Mouse (Mus musculus): ENCODE measurements around the gene Trim58.

The Trim58 gene

DNA sequence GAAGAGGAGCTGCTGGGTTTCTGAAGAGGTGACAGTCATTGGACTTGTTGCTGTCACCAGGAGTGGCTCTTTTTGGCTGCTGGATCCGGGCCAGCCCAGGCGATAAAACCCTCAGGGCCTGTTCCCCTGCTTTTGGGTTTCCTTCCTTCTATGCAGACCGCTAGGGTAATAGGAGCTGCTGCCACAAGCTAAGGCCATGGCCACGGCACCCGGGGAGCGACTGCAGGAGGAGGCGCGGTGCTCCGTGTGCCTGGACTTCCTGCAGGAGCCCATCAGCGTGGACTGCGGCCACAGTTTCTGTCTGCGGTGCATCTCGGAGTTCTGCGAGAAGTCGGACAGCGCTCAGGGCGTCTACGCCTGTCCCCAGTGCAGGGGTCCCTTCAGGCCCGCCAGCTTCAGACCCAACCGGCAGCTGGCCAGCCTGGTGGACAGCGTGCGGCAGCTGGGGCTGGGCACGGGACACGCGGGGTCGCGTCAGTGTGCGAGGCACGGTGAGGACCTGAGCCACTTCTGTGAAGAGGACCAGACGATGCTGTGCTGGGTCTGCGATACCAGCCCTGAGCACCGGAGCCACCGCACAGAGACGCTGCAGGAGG, at the start of gene Trim58:
Trim58 (plus strand) TSS at position 194 of the 596 bp plus-strand sequence.
- DNase-seq (ENCODE audit: inconsistent age in 2 of 2, low spot score in 1 of 2): peak; percentile 15 to 45

DNA sequence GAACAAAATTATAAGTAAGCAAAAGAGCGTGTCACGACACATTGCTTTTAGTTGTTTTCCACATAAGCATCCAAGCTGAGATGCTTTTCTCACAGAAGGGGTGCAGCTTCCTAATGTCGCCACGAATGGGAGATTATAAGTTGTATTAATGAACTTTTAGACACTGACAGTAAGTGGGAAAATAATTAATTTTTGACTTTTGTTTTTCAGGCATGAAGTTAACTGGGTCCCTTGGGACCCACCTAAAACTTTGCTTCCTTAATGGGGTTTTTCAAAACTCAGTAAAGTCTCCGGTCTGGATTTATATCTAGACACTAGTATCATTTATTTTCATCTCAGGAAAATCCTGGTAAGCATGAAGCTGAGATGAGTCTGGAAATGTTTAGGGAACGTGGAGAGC, 45.5 kb upstream of the Trim58 start, which contains the start of gene Olfr324:
Olfr324 (plus strand) TSS at position 301 of the 400 bp plus-strand sequence.
- DNase-seq (ENCODE audit: inconsistent age in 2 of 2, low spot score in 1 of 2): no peak

DNA sequence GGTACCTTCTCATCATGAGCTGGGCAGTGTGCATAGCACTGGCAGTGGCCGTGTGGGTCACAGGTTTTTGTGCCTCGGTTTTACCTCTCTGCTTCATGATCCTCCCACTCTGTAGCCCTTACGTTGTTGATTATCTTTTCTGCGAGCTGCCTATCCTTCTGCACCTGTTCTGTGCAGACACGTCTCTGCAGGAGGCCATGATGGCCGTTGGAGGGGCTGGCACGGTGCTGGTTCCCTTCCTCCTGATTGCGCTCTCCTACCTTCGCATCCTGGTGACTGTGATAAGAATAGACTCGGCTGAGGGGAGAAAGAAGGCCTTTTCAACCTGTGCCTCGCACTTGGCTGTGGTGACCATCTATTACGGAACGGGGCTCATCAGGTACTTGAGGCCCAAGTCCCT, 42.4 kb upstream of the Trim58 start:
- no peak for DNase-seq (ENCODE audit: inconsistent age in 2 of 2, low spot score in 1 of 2)

DNA sequence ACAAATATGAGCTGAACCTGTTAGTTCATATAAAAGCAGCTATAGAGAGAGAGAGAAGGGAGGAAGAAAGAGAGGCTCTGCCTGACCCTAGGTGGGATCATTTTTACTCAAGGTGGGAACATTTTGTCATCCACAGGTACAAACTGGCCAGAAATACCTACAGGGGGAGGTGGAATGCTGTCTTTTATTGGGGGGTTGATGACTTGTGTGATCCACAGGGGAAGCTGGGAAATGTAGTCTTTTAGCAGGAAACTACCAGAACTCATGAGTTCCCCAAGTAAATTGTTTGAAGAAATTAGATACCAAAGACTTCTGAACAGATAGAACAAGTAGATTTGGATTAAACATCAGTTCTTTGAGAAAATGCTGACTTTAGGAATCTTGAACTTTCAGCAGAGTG, 38.2 kb upstream of the Trim58 start:
- DNase-seq (ENCODE audit: inconsistent age in 2 of 2, low spot score in 1 of 2): no peak

- DNase-seq (ENCODE audit: inconsistent age in 2 of 2, low spot score in 1 of 2): no peak
Observed at GRCm38 (mm10) chr11:58602800-58603560, 37.3 kb upstream of the Trim58 start.

- no peak for DNase-seq (ENCODE audit: inconsistent age in 2 of 2, low spot score in 1 of 2)
Observed at GRCm38 (mm10) chr11:58604688-58605087, 35.6 kb upstream of the Trim58 start.

DNA sequence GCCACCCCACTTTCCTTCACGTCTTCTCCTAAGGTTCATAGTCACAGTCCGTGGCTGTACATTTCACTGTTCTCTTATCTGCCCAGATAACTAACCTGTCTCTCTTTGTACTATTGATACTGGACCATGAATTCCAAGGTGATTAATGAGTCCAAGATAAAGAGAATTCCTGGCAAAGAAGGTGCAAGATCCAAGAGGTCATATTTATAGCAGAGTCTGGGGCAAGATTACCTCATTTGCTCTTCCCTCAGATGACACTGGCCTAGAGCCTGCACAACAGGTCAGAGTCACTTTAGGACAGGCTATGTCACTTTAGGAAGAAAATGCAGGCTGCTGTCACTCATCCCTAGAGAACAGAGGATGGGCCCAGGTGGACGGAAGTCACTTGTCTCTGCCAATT, 35.0 kb upstream of the Trim58 start:
- DNase-seq (ENCODE audit: inconsistent age in 2 of 2, low spot score in 1 of 2): no peak

- DNase-seq (ENCODE audit: inconsistent age in 2 of 2, low spot score in 1 of 2): no peak
Observed at GRCm38 (mm10) chr11:58606177-58606919, 33.9 kb upstream of the Trim58 start.

DNA sequence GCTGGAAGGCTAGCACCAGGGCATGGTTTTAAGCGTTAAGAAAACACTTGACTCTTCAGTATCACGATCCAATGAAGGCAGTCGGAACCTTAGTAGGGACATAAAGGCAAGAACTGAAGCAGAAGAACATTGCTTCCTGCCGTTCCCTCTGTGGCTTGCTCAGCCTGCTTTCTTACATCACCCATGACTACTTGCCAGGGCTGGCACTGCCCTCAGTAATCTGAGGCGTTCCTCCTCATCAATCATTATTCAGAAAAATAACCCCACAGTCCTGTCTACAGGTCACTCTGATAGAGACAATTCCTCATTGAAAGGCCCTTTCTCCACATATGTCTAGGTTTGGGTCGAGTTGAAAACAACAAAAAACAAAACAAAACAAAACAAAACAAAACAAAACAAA, 33.2 kb upstream of the Trim58 start:
- DNase-seq (ENCODE audit: inconsistent age in 2 of 2, low spot score in 1 of 2): no peak

DNA sequence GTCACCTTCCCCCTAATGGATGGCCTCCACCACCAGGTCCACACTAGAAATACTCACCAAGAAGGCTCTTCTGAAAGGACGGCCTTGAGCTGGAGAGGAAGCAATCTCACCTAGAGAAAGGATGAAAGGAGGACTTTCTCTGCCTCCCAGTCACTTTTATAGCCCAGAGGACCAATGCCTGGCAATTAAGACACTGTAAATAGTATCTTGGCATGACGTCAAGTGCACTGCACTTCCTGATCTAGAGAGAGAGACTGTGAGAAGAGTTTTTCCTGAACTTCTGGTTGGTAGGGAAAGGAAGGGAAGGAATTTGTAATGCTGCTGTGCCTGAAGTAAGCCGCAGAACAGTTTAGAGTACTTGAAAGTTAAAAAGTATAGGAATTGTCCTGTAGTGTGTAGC, 26.9 kb upstream of the Trim58 start:
- DNase-seq (ENCODE audit: inconsistent age in 2 of 2, low spot score in 1 of 2): no peak

- DNase-seq (ENCODE audit: inconsistent age in 2 of 2, low spot score in 1 of 2): no peak
Observed at GRCm38 (mm10) chr11:58614526-58614925, 25.7 kb upstream of the Trim58 start.

- no peak for DNase-seq (ENCODE audit: inconsistent age in 2 of 2, low spot score in 1 of 2)
Observed at GRCm38 (mm10) chr11:58615975-58616374, 24.3 kb upstream of the Trim58 start, which contains the start of gene 2210407C18Rik. TSS of gene 2210407C18Rik (minus strand) at chr11:58616075.

GRCm38 (mm10) chr11:58618369-58618768, 21.9 kb upstream of the Trim58 start:
- no peak for DNase-seq (ENCODE audit: inconsistent age in 2 of 2, low spot score in 1 of 2)

GRCm38 (mm10) chr11:58618793-58619192, 21.5 kb upstream of the Trim58 start:
- DNase-seq (ENCODE audit: inconsistent age in 2 of 2, low spot score in 1 of 2): no peak

DNA sequence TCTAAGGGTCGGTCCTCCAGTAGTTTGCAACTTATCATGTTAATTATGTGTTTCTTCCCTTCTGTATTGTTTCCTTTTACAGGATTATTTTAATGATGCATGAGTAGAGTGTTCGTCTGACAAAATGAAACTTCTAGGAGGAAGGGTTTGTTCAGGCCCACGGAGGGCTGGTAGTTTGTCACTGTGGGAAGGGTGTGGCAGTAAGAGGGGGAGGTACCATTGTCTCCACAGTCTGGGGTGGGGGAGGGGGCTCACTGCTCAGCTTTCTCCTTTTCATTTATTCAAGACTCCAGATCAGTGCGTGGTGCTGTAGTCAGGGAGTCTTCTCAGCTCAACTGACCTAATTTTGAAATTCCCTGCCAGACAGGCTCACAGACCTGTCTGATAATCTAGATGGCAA, 14.1 kb upstream of the Trim58 start:
- DNase-seq (ENCODE audit: inconsistent age in 2 of 2, low spot score in 1 of 2): no peak

DNA sequence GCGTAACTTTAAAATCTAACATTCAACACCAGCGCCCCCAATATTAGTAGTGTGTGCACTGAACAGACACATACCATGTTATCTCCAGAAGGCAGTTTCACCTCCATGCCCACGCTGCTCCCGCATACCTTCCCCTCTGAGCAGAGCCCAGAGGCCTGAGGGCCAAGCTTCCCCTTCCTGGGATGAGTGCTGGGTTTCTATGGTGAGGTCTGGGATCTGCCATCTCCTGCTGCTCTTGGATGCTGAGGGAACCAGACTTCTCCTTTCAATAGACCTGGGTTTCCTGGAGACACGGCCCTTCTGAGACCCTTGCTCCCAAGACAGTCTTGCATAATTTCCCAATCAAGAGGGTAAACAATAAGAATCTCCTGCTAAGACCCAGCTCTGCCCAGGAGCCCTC, 9.9 kb upstream of the Trim58 start, which contains the start of gene Olfr323:
Olfr323 (minus strand) TSS at position 101 of the 400 bp plus-strand sequence.
- DNase-seq (ENCODE audit: inconsistent age in 2 of 2, low spot score in 1 of 2): no peak

GRCm38 (mm10) chr11:58634878-58635277, 5.4 kb upstream of the Trim58 start:
- no peak for DNase-seq (ENCODE audit: inconsistent age in 2 of 2, low spot score in 1 of 2)

DNA sequence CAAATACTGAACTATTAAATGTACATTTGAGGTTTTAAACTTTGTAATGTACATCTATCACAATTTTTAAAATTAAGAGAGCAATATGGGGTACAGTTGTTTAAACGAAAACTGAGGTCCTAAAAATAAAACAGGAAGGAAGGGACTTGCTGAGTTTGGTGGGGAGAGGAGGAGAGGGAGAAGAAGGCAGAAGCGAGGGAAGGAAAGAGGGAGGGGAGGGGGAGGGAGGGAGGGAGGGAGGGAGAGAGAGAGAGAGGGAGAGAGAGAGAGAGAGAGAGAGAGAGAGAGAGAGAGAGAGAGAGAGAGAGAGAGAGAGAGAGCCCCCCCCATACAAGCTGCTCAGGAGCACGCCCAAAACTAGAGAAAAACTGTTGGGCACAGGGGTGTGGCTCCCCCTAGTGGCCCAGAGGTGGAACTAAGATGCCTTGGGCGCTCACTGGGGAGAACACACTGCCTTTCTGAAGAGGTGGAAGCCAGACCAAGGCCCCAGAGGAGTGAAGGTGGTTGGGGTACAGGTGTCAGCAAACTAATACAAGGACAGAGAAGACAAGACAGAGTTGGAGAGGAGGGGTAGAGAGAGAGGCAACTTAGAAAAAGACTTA, 3.8 kb upstream of the Trim58 start:
- peak; percentile 45 to 72 for DNase-seq (ENCODE audit: inconsistent age in 2 of 2, low spot score in 1 of 2)

GRCm38 (mm10) chr11:58638176-58638701, 2.0 kb upstream of the Trim58 start:
- peak; percentile 57 to 71 for DNase-seq (ENCODE audit: inconsistent age in 2 of 2, low spot score in 1 of 2)

GRCm38 (mm10) chr11:58641057-58641456, 792 bp downstream of the Trim58 start:
- no peak for DNase-seq (ENCODE audit: inconsistent age in 2 of 2, low spot score in 1 of 2)
